Mouse (Mus musculus): ENCODE data around the gene Zfp934.
"Not testable (repeated sequence)": the region's sequence is repeated elsewhere in the genome, so short reads cannot be mapped to it uniquely, and the experiment has no call there.

Zfp934 gene

GRCm38 (mm10) chr13:62571099-62571498, at the start of gene Zfp934:
Zfp934 (minus strand) TSS chr13:62571199.
- not testable (repeated sequence) for DNase-seq (ENCODE audit: low spot score)

GRCm38 (mm10) chr13:62617449-62617848, 46.5 kb upstream of the Zfp934 start:
- not testable (repeated sequence) for DNase-seq (ENCODE audit: low spot score)

GRCm38 (mm10) chr13:62561696-62562095, 9.3 kb downstream of the Zfp934 start:
- not testable (repeated sequence) for DNase-seq (ENCODE audit: low spot score)

GRCm38 (mm10) chr13:62558189-62559110, 12.5 kb downstream of the Zfp934 start, which contains the start of gene Zfp935:
Zfp935 (minus strand) TSS chr13:62558511.
- DNase-seq (ENCODE audit: low spot score) = peak; percentile 39

- not testable (repeated sequence) for DNase-seq (ENCODE audit: low spot score)
Observed at GRCm38 (mm10) chr13:62530129-62530528, 40.9 kb downstream of the Zfp934 start.

GRCm38 (mm10) chr13:62510641-62511420, 60.2 kb downstream of the Zfp934 start:
- DNase-seq (ENCODE audit: low spot score) = not testable (repeated sequence)

- not testable (repeated sequence) for DNase-seq (ENCODE audit: low spot score)
Observed at GRCm38 (mm10) chr13:62472661-62473060, 98.3 kb downstream of the Zfp934 start.

GRCm38 (mm10) chr13:62469947-62470346, 101.1 kb downstream of the Zfp934 start:
- peak; percentile 51 for DNase-seq (ENCODE audit: low spot score)

GRCm38 (mm10) chr13:62466424-62467334, 104.3 kb downstream of the Zfp934 start, which contains the start of gene Gm49359:
Gm49359 (minus strand) TSS chr13:62466832.
- peak; percentile 93 for DNase-seq (ENCODE audit: low spot score)
